Mouse (Mus musculus) ES-E14 (cell line): ENCODE measurements around the gene Rimklb. TPM values are rescaled to one million over a fixed set of nuclear protein-coding genes. Genes with fewer than 3 reads are reported as not detected.
"Not testable (repeated sequence)": the region's sequence is repeated elsewhere in the genome, so short reads cannot be mapped to it uniquely, and the experiment has no call there.

Source experiments
- DNase-seq: peaks from one replicate; pipeline ENCODE4 v3.0.0-alpha.2; 2013; ENCODE audit warnings: low read depth, low spot score
- H3K27ac ChIP-seq: 2 replicates; pipeline ENCODE4 v1.5.1; 2012; ENCODE audit warnings: low read depth, mild to moderate bottlenecking, low read length, moderate library complexity, mixed read lengths; ENCODE audit not compliant: poor library complexity, insufficient read depth, severe bottlenecking
- H3K36me3 ChIP-seq: 2 replicates; pipeline ENCODE4 v1.6.1; 2012; ENCODE audit warnings: mild to moderate bottlenecking, low read length, moderate library complexity, mixed read lengths; ENCODE audit not compliant: control insufficient read depth, poor library complexity, insufficient read depth, severe bottlenecking
- H3K4me1 ChIP-seq, 2 experiments: fragments of 150-350 bp in 1 of 2; sonication (generic) in 1 of 2; 2 replicates each; pipeline ENCODE4 v1.6.1; 2012; ENCODE audit warnings: low read length in 2 of 2, mild to moderate bottlenecking in 1 of 2, mixed read lengths in 1 of 2; ENCODE audit not compliant: control insufficient read depth in 2 of 2, insufficient read depth in 2 of 2, poor library complexity in 1 of 2
- H3K4me3 ChIP-seq, 2 experiments: fragments of 150-350 bp in 1 of 2; sonication (generic) in 1 of 2; 2 replicates each; pipeline ENCODE4 v1.5.1; 2012; ENCODE audit warnings: low read length in 2 of 2, low read depth in 1 of 2, mild to moderate bottlenecking in 1 of 2, mixed read lengths in 1 of 2; ENCODE audit not compliant: insufficient read depth in 1 of 2, poor library complexity in 1 of 2, severe bottlenecking in 1 of 2
- H3K9ac ChIP-seq: 2 replicates; pipeline ENCODE4 v1.6.1; 2012; ENCODE audit warnings: low read depth, mild to moderate bottlenecking, low read length, mixed read lengths; ENCODE audit not compliant: poor library complexity, insufficient read depth, severe bottlenecking
- H3K9me3 ChIP-seq: fragments of 150-350 bp; sonication (generic); 2 replicates; pipeline ENCODE4 v1.6.1; 2012; ENCODE audit warnings: low read depth, mild to moderate bottlenecking, low read length; ENCODE audit not compliant: control insufficient read depth, insufficient read depth
- CHD2 ChIP-seq: IDR thresholded peaks from 2 replicates; pipeline ENCODE4 v1.6.1; 2014; ENCODE audit warnings: mild to moderate bottlenecking, low read depth, low read length, inconsistent platforms
- HCFC1 ChIP-seq: IDR thresholded peaks from 2 replicates; pipeline ENCODE4 v1.6.1; 2012; ENCODE audit warnings: low read length, inconsistent platforms, borderline replicate concordance; ENCODE audit not compliant: insufficient read depth
- MAFK ChIP-seq: IDR thresholded peaks from 2 replicates; pipeline ENCODE4 v1.6.1; 2014; ENCODE audit warnings: mild to moderate bottlenecking, low read depth, low read length, inconsistent platforms; ENCODE audit not compliant: insufficient read depth
- ZC3H11A ChIP-seq: IDR thresholded peaks from 2 replicates; pipeline ENCODE4 v1.6.1; 2012; ENCODE audit warnings: low read depth, mild to moderate bottlenecking, inconsistent platforms, low read length, borderline replicate concordance
- ZNF384 ChIP-seq: IDR thresholded peaks from 2 replicates; pipeline ENCODE4 v1.6.1; 2012; ENCODE audit warnings: low read depth, low read length, inconsistent platforms
- in situ Hi-C, 2 experiments: fragments of 600-800 bp; cut with MboI; formaldehyde crosslinking; loops; one replicate each; pipeline ENCODE4 v1.15.1; 2025; ENCODE audit warnings: low sequenced_read_pairs in 2 of 2, inconsistent platforms in 1 of 2; ENCODE audit not compliant: unreplicated experiment in 2 of 2
- total RNA-seq: library from RNA; depleted of rRNA; stranded (reverse); fragments of 300-350 nt; gene quantifications from 2 replicates; pipeline ENCODE4 v1.2.3, GENCODE M21; 2012

Gene Rimklb
- total RNA-seq, 1 experiment: 36.3 TPM

DNA sequence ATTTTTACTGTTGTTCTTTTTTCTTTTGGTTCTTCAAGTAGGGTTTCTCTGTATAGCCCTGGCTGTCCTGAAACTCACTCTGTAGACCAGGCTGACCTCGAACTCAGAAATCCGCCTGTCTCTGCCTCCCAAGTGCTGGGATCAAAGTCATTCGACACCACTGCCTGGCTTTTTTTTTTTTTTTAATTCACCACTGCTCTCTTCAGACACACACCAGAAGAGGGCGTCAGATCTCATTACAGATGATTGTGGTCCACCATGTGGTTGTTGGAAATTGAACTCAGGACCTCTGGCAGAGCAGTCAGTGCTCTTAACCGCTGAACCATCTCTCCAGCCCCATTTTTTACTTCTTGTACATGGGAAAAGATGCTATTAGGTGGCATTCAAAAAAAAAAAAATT, 43.9 kb upstream of the Rimklb start:
- H3K36me3 ChIP-seq, H3K9ac ChIP-seq, H3K9me3 ChIP-seq, H3K4me1 ChIP-seq, H3K4me3 ChIP-seq, H3K27ac ChIP-seq, in situ Hi-C loops, DNase-seq: not testable (repeated sequence)
- peak; percentile 83 for TF ChIP-seq ZNF384

DNA sequence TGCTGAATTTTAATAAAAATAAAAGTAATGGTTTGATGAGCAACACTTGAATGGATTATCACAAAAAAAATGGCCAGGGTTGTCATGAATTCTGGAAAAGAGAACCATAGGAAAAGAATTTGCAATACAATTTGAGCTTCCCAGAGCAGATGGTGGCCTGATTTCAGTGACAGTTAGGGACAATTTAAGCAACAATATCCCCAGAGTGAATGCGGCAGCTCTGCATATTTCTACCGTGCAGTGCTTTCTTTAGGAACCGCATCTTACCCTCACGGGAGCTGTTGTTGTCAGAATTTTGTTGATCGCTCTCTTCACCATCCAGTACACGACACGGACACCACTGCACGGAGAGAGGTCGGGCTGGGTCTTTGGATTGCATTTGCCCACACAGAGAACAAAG, 41.0 kb upstream of the Rimklb start:
- in situ Hi-C loops: no loop called here

DNA sequence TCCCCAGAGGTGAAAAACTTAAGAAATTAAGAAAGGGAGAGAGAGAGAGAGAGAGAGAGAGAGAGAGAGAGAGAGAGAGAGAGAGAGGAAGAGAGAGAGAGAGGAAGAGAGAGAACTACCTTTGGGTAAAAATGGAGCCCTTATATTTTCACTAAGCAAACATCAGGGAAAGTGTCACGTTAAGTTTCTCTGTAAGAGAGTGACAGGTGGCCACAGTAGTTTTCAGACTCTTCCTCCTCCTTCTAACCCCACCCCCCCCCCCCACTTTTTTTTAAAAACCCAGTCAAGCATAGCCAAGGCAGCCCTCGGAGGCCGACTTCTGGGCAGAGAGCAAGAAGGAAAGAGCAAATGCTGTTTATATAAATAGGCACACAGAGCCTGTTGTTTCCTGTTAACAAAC, 35.5 kb upstream of the Rimklb start:
- H3K27ac ChIP-seq: no peak overlapping the region
- in situ Hi-C loops: no loop called here
- TF ChIP-seq ZNF384 (no peak), HCFC1 (no peak), ZC3H11A (no peak), MAFK (no peak), CHD2 (no peak)
- no peak overlapping the region for H3K9ac ChIP-seq
- H3K4me3 ChIP-seq: no peak overlapping the region
- no peaks in the 10 kb centered on the region for H3K4me1 ChIP-seq
- H3K36me3 ChIP-seq: no peaks in the 10 kb centered on the region
- DNase-seq: no peak
- H3K9me3 ChIP-seq: no peaks in the 10 kb centered on the region

More for the DNA sequence above, 41.0 kb upstream of the Rimklb start:
- no peaks in the 10 kb centered on the region for H3K36me3 ChIP-seq
- TF ChIP-seq MAFK (no peak), ZC3H11A (no peak), CHD2 (no peak), HCFC1 (no peak), ZNF384 (no peak)
- H3K9me3 ChIP-seq: no peaks in the 10 kb centered on the region
- no peaks in the 10 kb centered on the region for H3K4me1 ChIP-seq
- no peak overlapping the region for H3K27ac ChIP-seq
- H3K4me3 ChIP-seq: no peak overlapping the region
- DNase-seq: no peak
- no peak overlapping the region for H3K9ac ChIP-seq

DNA sequence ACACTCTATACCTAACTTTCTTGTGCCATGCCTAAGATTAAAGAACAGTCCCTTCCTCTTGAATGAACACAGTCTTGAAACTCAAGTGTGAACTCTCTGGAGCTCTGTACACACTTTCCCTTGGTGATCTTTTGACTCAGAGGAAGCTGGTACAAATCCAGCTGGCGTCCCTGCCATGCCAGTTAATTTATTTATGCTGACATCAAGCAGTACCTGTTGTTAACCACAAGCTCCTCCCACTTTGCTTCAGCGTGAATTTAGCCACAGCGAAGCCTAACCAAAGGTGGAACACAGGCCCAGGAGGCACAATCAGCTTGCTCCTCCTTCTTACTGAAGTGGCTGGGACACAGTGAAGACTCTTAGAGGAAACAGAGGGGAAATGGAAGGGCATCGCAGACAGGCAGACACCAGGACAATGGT, 34.3 kb upstream of the Rimklb start:
- Histone ChIP-seq H3K4me1 (no peaks in the 10 kb centered on the region), H3K4me3 (peak overlapping the region in 1 of 2 experiments; percentile 66; a peak in 2 of 4 replicates), H3K27ac (no peak overlapping the region), H3K36me3 (no peaks in the 10 kb centered on the region), H3K9ac (no peak overlapping the region), H3K9me3 (no peaks in the 10 kb centered on the region)
- no peak for TF ChIP-seq CHD2
- TF ChIP-seq MAFK: 0 out of 2 replicates have a peak, but pooled peaks have one; percentile 22
- no peak for TF ChIP-seq HCFC1
- no peak for TF ChIP-seq ZNF384
- in situ Hi-C loops: no loop called here
- DNase-seq: peak; percentile 74

DNA sequence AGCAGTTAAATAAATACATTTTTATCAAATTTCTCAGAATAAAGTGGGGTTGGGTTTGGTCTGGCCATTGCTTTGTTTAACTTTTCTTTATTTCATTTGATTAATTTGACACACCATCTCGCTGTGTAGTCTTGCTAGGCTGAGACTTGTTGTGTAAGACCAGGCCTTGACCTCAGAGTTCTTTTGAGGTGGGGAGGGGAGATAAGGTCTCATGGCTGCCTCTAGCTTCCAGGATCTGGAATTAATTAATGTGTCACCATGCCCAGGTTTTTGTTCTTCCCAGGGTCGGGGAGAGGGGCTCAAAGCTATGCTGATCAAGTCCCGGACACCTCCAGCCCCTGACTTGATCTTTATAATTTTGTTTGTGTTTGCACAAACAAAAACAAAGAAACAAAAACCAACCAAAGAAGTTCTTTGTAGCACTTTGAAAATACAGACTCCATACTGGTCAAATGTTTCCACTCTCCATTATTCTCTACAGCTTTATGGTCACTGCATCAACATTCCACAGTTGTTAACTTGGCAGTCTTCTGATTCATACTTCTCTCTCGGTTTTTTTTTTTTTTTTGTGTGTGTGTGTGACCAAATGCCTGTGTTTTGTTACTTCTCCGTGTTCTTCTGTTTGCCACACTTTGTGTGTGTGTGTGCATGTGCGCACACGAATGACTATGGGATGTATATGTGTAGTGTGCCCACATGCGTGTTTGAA, 33.1 kb upstream of the Rimklb start:
- Histone ChIP-seq H3K9ac (no peak overlapping the region), H3K27ac (no peak overlapping the region), H3K4me1 (no peaks in the 10 kb centered on the region), H3K36me3 (no peaks in the 10 kb centered on the region), H3K9me3 (no peaks in the 10 kb centered on the region), H3K4me3 (no peak overlapping the region)
- in situ Hi-C loops: no loop called here
- TF ChIP-seq MAFK (no peak), ZNF384 (no peak), ZC3H11A (no peak), CHD2 (no peak), HCFC1 (no peak)
- DNase-seq: no peak
